Mouse (Mus musculus): ENCODE measurements at regions not wholly inside any gene's neighbourhood (a gene's known extent, or its start where the extent isn't known, plus 50 kb on each side); places are given as distances from the start of the nearest gene placed in this dataset.

DNA sequence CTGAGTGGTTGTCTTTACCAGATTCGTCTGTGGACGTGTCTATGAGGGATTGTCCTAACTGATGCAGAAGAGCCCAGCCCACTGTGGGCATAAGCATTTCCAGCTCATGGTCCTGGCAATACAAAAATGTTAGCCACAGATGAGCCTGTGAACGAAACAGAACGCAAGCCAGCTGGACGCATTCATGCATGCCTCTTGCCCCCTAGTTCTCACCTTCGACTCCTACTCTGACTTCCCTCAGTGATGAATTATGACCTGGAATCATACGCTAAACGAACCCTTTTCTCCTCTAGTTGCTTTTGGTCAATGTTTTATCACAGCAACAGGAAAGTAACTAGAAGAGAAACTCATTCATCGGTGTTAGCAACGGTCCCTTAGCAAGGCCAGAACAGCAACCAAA, 91.2 kb upstream of the 1700016C15Rik start:
- 90% methylated on average over 10 of the region's 10 CpGs for WGBS
- H3K27ac ChIP-seq (replicated peaks; ENCODE audit: low read depth, low read length), result no peak overlapping the region
- no peaks in the 10 kb centered on the region for H3K36me3 ChIP-seq (ENCODE audit: control insufficient read depth, insufficient read depth, low read length)
- H3K4me1 ChIP-seq (ENCODE audit: control insufficient read depth, insufficient read depth, low read length), result peaks cover 14% of the 10 kb centered on the region
- DNase-seq (ENCODE audit: low spot score), result no peak
- H3K27me3 ChIP-seq (replicated peaks; ENCODE audit: control insufficient read depth, insufficient read depth, low read length), result no peaks in the 10 kb centered on the region
- H3K9ac ChIP-seq (ENCODE audit: low read depth, low read length), result no peak overlapping the region
- H3K9me3 ChIP-seq (ENCODE audit: control insufficient read depth, low read length), result no peaks in the 10 kb centered on the region
- no peak for ATAC-seq (ENCODE audit: low read depth)
- H3K4me3 ChIP-seq (ENCODE audit: low read depth, low read length), result no peak overlapping the region
- H3K4me2 ChIP-seq (ENCODE audit: low read depth, low read length), result no peak overlapping the region

DNA sequence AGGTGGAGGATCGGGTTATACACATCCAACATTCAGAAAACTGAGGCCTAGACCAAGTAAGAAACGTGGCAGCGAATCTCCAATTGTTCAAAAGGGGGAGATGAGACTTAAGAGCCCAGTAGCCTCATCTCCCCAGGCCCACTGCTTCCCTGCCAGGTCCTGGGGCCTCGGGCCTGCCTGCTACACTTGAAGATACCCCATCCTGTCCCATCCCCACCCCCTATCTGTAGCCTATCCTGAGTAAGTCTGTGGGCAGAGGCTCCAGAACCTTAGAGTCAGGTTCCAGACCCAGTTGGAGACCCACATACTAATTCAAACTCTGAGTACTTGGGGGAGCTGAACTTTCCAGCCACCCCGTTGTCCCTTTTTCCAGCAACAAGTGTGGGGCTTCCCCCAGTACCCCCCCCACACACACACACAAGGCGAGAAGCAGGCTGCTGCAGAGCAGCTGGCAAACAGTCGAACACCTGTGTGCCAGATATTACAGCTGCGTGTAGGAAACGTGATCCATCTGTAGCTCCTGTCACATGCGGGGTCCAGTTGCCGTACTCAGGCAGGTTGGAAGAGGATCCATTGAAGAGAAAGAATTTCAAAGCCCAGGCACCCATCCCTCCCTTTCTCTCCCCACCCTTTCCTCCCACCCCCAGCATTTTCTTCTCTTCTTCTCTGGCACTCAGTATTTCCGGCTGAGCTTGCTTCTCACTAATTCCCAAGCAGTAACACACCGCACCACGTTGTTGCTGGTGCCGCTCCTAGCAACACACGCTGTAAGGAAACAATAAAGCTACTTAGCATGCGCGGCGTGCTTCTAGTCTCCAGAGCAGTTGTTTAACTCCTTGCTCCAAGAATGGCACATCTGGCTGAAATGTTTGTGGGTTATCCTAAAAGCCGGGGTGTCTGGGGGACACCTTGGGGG, 89.4 kb upstream of the 1700016C15Rik start:
- peak; percentile 86 for ATAC-seq (ENCODE audit: low read depth)
- H3K27me3 ChIP-seq (replicated peaks; ENCODE audit: control insufficient read depth, insufficient read depth, low read length), result no peaks in the 10 kb centered on the region
- H3K9me3 ChIP-seq (ENCODE audit: control insufficient read depth, low read length), result no peaks in the 10 kb centered on the region
- peak; percentile 88 for DNase-seq (ENCODE audit: low spot score)
- peak overlapping the region; percentile 49 for H3K4me2 ChIP-seq (ENCODE audit: low read depth, low read length)
- WGBS, result 21% methylated on average over 20 of the region's 20 CpGs
- H3K9ac ChIP-seq (ENCODE audit: low read depth, low read length), result 0 out of 2 replicates have a peak overlapping the region, but pooled peaks have one; percentile 30
- H3K4me3 ChIP-seq (ENCODE audit: low read depth, low read length), result peak overlapping the region; percentile 4; the same call in 1 of the 2 replicates
- H3K4me1 ChIP-seq (ENCODE audit: control insufficient read depth, insufficient read depth, low read length), result peaks cover 14% of the 10 kb centered on the region
- H3K36me3 ChIP-seq (ENCODE audit: control insufficient read depth, insufficient read depth, low read length), result no peaks in the 10 kb centered on the region
- H3K27ac ChIP-seq (replicated peaks; ENCODE audit: low read depth, low read length), result no peak overlapping the region; the same call in 1 of the 2 replicates

DNA sequence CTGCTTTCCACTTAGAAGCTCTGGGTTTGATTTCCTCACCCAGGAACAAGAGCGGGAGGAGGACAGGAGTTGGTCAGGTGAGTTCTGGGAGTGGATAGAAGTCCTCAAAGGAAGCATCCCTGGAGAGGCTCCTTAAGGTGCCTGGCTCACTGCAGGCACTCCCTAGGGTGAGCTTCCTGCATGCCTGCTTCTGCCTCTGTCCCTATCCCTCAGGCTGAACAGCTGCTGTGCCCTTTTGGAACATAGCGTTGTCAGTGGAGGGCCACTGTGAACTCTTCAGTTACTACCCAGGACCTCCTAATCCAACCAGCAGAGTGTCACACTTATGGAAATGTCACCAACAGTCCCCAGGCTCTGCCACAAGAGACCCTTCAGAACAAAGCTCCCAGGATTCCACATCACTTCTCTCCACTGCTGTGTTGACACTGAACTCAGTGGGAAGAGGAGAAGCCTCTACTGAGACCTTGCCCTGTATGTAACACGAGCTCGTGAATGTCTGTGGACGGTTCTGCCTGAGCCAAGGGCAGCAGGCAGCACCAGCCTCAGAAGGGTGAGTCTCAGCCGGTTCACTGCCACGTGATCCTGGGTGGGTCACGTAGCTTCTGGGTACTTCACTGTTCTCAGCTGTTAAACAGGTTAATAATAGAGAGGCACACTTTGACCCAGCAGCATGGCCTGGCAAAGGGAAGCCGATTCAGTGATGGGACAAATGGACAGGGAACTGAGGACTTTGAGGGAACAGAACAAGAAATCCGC, 86.7 kb upstream of the 1700016C15Rik start:
- Histone ChIP-seq H3K4me2 (ENCODE audit: low read depth, low read length) (no peak overlapping the region), H3K27me3 (replicated peaks; ENCODE audit: control insufficient read depth, insufficient read depth, low read length) (no peaks in the 10 kb centered on the region), H3K4me3 (ENCODE audit: low read depth, low read length) (no peak overlapping the region), H3K27ac (replicated peaks; ENCODE audit: low read depth, low read length) (no peak overlapping the region), H3K4me1 (ENCODE audit: control insufficient read depth, insufficient read depth, low read length) (peaks cover 14% of the 10 kb centered on the region), H3K36me3 (ENCODE audit: control insufficient read depth, insufficient read depth, low read length) (no peaks in the 10 kb centered on the region), H3K9me3 (ENCODE audit: control insufficient read depth, low read length) (no peaks in the 10 kb centered on the region), H3K9ac (ENCODE audit: low read depth, low read length) (no peak overlapping the region)
- peak; percentile 55 for DNase-seq (ENCODE audit: low spot score)
- ATAC-seq (ENCODE audit: low read depth), result peak; percentile 27; the same call in 1 of the 2 replicates
- 50% methylated on average over 10 of the region's 10 CpGs for WGBS

DNA sequence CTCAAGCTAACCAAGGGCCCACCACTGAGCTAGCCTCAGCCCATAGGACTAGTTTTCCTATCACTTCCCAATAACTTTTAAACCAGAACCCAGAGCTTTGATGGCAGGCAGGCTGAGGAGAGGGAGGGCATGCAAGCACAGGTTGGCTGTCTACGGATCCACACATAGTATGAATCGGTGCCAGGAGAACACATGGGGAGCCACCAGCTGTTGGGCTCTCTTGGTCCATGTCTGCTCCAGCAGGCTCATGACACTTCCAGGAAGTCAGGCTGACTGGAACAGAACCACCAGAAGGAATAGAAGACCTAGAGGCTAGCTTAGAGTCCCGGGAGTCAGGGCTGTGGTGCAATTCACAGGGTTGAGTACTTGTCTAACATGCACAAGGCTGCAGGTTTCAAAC, 86.0 kb upstream of the 1700016C15Rik start:
- no peak overlapping the region for H3K4me2 ChIP-seq (ENCODE audit: low read depth, low read length)
- H3K4me3 ChIP-seq (ENCODE audit: low read depth, low read length), result no peak overlapping the region
- no peak for DNase-seq (ENCODE audit: low spot score)
- no peaks in the 10 kb centered on the region for H3K27me3 ChIP-seq (replicated peaks; ENCODE audit: control insufficient read depth, insufficient read depth, low read length)
- peaks cover 14% of the 10 kb centered on the region for H3K4me1 ChIP-seq (ENCODE audit: control insufficient read depth, insufficient read depth, low read length)
- no peak overlapping the region for H3K27ac ChIP-seq (replicated peaks; ENCODE audit: low read depth, low read length)
- no peak overlapping the region for H3K9ac ChIP-seq (ENCODE audit: low read depth, low read length)
- WGBS, result 78% methylated on average over 3 of the region's 3 CpGs
- no peak for ATAC-seq (ENCODE audit: low read depth)
- H3K36me3 ChIP-seq (ENCODE audit: control insufficient read depth, insufficient read depth, low read length), result no peaks in the 10 kb centered on the region
- no peaks in the 10 kb centered on the region for H3K9me3 ChIP-seq (ENCODE audit: control insufficient read depth, low read length)

- H3K27ac ChIP-seq (replicated peaks; ENCODE audit: low read depth, low read length), result no peak overlapping the region
- DNase-seq (ENCODE audit: low spot score) (no peak), ATAC-seq (ENCODE audit: low read depth) (no peak)
- H3K36me3 ChIP-seq (ENCODE audit: control insufficient read depth, insufficient read depth, low read length), result no peaks in the 10 kb centered on the region
- no peak overlapping the region for H3K4me2 ChIP-seq (ENCODE audit: low read depth, low read length)
- peaks cover 16% of the 10 kb centered on the region for H3K4me1 ChIP-seq (ENCODE audit: control insufficient read depth, insufficient read depth, low read length)
- WGBS, result 82% methylated on average over 4 of the region's 4 CpGs
- no peaks in the 10 kb centered on the region for H3K9me3 ChIP-seq (ENCODE audit: control insufficient read depth, low read length)
- H3K4me3 ChIP-seq (ENCODE audit: low read depth, low read length), result no peak overlapping the region
- no peak overlapping the region for H3K9ac ChIP-seq (ENCODE audit: low read depth, low read length)
- no peaks in the 10 kb centered on the region for H3K27me3 ChIP-seq (replicated peaks; ENCODE audit: control insufficient read depth, insufficient read depth, low read length)
Measured at GRCm38 (mm10) chr1:177644214-177644613, 85.4 kb upstream of the 1700016C15Rik start.

DNA sequence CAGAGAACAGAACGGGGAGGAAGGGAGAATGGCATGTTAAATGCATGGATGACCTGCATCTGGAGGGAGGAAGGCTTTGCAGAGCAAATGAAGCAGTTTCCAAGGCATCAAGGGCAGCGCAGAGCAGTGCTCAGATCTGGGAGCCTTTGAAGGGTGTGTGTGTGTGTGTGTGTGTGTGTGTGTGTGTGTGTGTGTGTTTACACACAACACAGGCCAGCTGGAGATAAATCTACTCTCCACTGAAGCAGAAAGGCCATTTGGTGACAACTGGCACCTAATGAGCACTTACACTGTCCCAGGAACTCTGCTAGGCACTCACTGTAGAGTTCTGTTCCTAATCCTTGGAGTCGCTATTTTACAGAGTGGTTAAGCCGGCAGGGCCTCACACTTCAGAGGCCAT, 84.3 kb upstream of the 1700016C15Rik start:
- Histone ChIP-seq H3K4me1 (ENCODE audit: control insufficient read depth, insufficient read depth, low read length) (peaks cover 16% of the 10 kb centered on the region), H3K9ac (ENCODE audit: low read depth, low read length) (no peak overlapping the region), H3K27ac (replicated peaks; ENCODE audit: low read depth, low read length) (no peak overlapping the region), H3K36me3 (ENCODE audit: control insufficient read depth, insufficient read depth, low read length) (no peaks in the 10 kb centered on the region), H3K4me2 (ENCODE audit: low read depth, low read length) (no peak overlapping the region), H3K27me3 (replicated peaks; ENCODE audit: control insufficient read depth, insufficient read depth, low read length) (no peaks in the 10 kb centered on the region), H3K4me3 (ENCODE audit: low read depth, low read length) (no peak overlapping the region), H3K9me3 (ENCODE audit: control insufficient read depth, low read length) (no peaks in the 10 kb centered on the region)
- WGBS, result 66% methylated on average over 4 of the region's 4 CpGs
- ATAC-seq (ENCODE audit: low read depth), result no peak
- no peak for DNase-seq (ENCODE audit: low spot score)

DNA sequence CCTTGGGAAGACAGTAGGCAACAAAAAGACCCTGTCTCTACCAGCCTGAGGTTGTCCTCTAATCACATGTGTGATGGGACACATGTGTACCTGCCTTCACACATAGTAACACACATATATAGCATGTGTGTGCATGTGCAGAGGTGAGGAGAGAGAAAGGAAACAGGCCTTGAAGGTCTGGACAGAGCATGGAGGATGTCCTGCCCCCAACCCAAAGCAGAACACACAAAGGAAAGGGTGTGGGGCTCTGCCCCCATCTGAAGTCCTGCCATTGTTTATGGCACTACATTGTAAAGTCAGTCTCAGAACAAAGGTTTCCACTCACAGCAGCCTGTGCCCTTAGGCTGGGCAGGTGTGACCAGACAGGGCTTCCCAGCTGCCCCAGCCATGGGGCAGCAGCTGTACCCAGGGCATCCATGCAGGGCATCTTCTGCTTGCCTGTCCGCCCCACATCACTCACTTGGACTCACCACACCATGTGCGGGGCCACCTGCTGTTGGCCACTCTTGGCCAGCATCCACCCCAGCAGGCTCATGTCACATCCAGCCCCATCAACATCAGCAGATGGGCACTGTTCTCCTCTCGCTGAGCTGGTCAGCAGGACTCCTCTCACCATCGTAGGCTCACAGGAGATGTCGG, 83.6 kb upstream of the 1700016C15Rik start:
- Histone ChIP-seq H3K9ac (ENCODE audit: low read depth, low read length) (no peak overlapping the region), H3K9me3 (ENCODE audit: control insufficient read depth, low read length) (no peaks in the 10 kb centered on the region), H3K4me1 (ENCODE audit: control insufficient read depth, insufficient read depth, low read length) (0 out of 2 replicates have a peak, but pooled peaks cover 9% of the 10 kb centered on the region), H3K4me2 (ENCODE audit: low read depth, low read length) (no peak overlapping the region), H3K4me3 (ENCODE audit: low read depth, low read length) (no peak overlapping the region), H3K36me3 (ENCODE audit: control insufficient read depth, insufficient read depth, low read length) (no peaks in the 10 kb centered on the region), H3K27ac (replicated peaks; ENCODE audit: low read depth, low read length) (no peak overlapping the region), H3K27me3 (replicated peaks; ENCODE audit: control insufficient read depth, insufficient read depth, low read length) (no peaks in the 10 kb centered on the region)
- no peak for DNase-seq (ENCODE audit: low spot score)
- no peak; the same call in 1 of the 2 replicates for ATAC-seq (ENCODE audit: low read depth)
- 69% methylated on average over 5 of the region's 5 CpGs for WGBS

- H3K27me3 ChIP-seq (replicated peaks; ENCODE audit: control insufficient read depth, insufficient read depth, low read length), result no peaks in the 10 kb centered on the region
- H3K36me3 ChIP-seq (ENCODE audit: control insufficient read depth, insufficient read depth, low read length), result no peaks in the 10 kb centered on the region
- ATAC-seq (ENCODE audit: low read depth) (no peak), DNase-seq (ENCODE audit: low spot score) (no peak)
- no peak overlapping the region for H3K9ac ChIP-seq (ENCODE audit: low read depth, low read length)
- H3K4me3 ChIP-seq (ENCODE audit: low read depth, low read length), result no peak overlapping the region
- H3K9me3 ChIP-seq (ENCODE audit: control insufficient read depth, low read length), result no peaks in the 10 kb centered on the region
- no peak overlapping the region for H3K27ac ChIP-seq (replicated peaks; ENCODE audit: low read depth, low read length)
- 0 out of 2 replicates have a peak, but pooled peaks cover 8% of the 10 kb centered on the region for H3K4me1 ChIP-seq (ENCODE audit: control insufficient read depth, insufficient read depth, low read length)
- 88% methylated on average over 1 of the region's 1 CpGs for WGBS
- H3K4me2 ChIP-seq (ENCODE audit: low read depth, low read length), result no peak overlapping the region
Measured at GRCm38 (mm10) chr1:177647876-177648275, 81.7 kb upstream of the 1700016C15Rik start.
